Mouse (Mus musculus): ENCODE results near the gene Mgat3.
A peak's percentile ranks its signal among the peaks of the same experiment; 100 is the strongest.

Mgat3 gene

GRCm38 (mm10) chr15:80259406-80260045, 86.0 kb downstream of the Mgat3 start:
- no peak for DNase-seq (ENCODE audit: low read depth, low spot score)

- DNase-seq (ENCODE audit: low read depth, low spot score): peak; percentile 80
These were observed 87.2 kb downstream of the Mgat3 start for GRCm38 (mm10) chr15:80260677-80261076.

- no peak for DNase-seq (ENCODE audit: low read depth, low spot score)
These were observed 87.6 kb downstream of the Mgat3 start for GRCm38 (mm10) chr15:80261100-80261499.

- peak; percentile 95 for DNase-seq (ENCODE audit: low read depth, low spot score)
These were observed 90.4 kb downstream of the Mgat3 start, which contains the start of gene Rps19bp1 for GRCm38 (mm10) chr15:80263610-80264575. Rps19bp1 (minus strand) TSS chr15:80264315.
